Mouse (Mus musculus): ENCODE data around the gene Trip10. TPM values are rescaled to one million over a fixed set of nuclear protein-coding genes. Genes with fewer than 3 reads are reported as not detected.

Trip10 gene
- total and polyA plus RNA-seq, 2 experiments from 2014 or later = 3.2 to 6.0 TPM

- Histone ChIP-seq H3K9ac (no peak overlapping the region), H3K27me3 (ENCODE audit: insufficient read depth, low read length) (no peaks in the 10 kb centered on the region), H3K9me3 (ENCODE audit: low read length) (no peaks in the 10 kb centered on the region), H3K36me3 (ENCODE audit: insufficient read depth) (no peaks in the 10 kb centered on the region), H3K27ac (ENCODE audit: low read depth, low read length) (no peak overlapping the region), H3K4me1 (ENCODE audit: insufficient read depth) (no peaks in the 10 kb centered on the region), H3K4me3 (ENCODE audit: low read depth, low read length) (no peak overlapping the region), H3K4me2 (ENCODE audit: low read depth) (no peak overlapping the region)
- TF ChIP-seq CTCF (IDR thresholded peaks at IDR 0.05; ENCODE audit: low read depth) = no peak
- WGBS = 32% methylated on average over 21 of the region's 22 CpGs
- DNase-seq = no peak
- ATAC-seq = peak; percentile 40; the same call in 1 of the 2 replicates
Measured at GRCm38 (mm10) chr17:57264972-57265945, 16.0 kb downstream of the Trip10 start.

GRCm38 (mm10) chr17:57267556-57268126, 18.4 kb downstream of the Trip10 start:
- Histone ChIP-seq H3K27ac (ENCODE audit: low read depth, low read length) (no peak overlapping the region), H3K27me3 (ENCODE audit: insufficient read depth, low read length) (no peaks in the 10 kb centered on the region), H3K4me2 (ENCODE audit: low read depth) (no peak overlapping the region), H3K4me1 (ENCODE audit: insufficient read depth) (no peaks in the 10 kb centered on the region), H3K4me3 (ENCODE audit: low read depth, low read length) (no peak overlapping the region), H3K9ac (no peak overlapping the region), H3K36me3 (ENCODE audit: insufficient read depth) (no peaks in the 10 kb centered on the region), H3K9me3 (ENCODE audit: low read length) (no peaks in the 10 kb centered on the region)
- no peak for DNase-seq
- no peak for ATAC-seq
- WGBS = 94% methylated on average over 6 of the region's 6 CpGs
- TF ChIP-seq CTCF (IDR thresholded peaks at IDR 0.05; ENCODE audit: low read depth) = no peak

- WGBS = 61% methylated on average over 9 of the region's 9 CpGs
- ATAC-seq = no peak
Measured at GRCm38 (mm10) chr17:57271301-57271700, 22.0 kb downstream of the Trip10 start.

GRCm38 (mm10) chr17:57273846-57274245, 24.6 kb downstream of the Trip10 start:
- Histone ChIP-seq H3K27ac (ENCODE audit: low read depth, low read length) (no peak overlapping the region), H3K27me3 (ENCODE audit: insufficient read depth, low read length) (no peaks in the 10 kb centered on the region; the same call in 1 of the 2 replicates), H3K36me3 (ENCODE audit: insufficient read depth) (no peaks in the 10 kb centered on the region), H3K4me2 (ENCODE audit: low read depth) (no peak overlapping the region), H3K9me3 (ENCODE audit: low read length) (no peaks in the 10 kb centered on the region), H3K4me1 (ENCODE audit: insufficient read depth) (0 out of 2 replicates have a peak, but pooled peaks cover 3% of the 10 kb centered on the region), H3K4me3 (ENCODE audit: low read depth, low read length) (no peak overlapping the region), H3K9ac (no peak overlapping the region)
- DNase-seq (no peak), ATAC-seq (no peak)
- TF ChIP-seq CTCF (IDR thresholded peaks at IDR 0.05; ENCODE audit: low read depth) = no peak
- 41% methylated on average over 7 of the region's 7 CpGs for WGBS

More at GRCm38 (mm10) chr17:57271301-57271700, 22.0 kb downstream of the Trip10 start:
- Histone ChIP-seq H3K4me3 (ENCODE audit: low read depth, low read length) (no peak overlapping the region), H3K27ac (ENCODE audit: low read depth, low read length) (no peak overlapping the region), H3K4me2 (ENCODE audit: low read depth) (no peak overlapping the region), H3K9me3 (ENCODE audit: low read length) (no peaks in the 10 kb centered on the region), H3K27me3 (ENCODE audit: insufficient read depth, low read length) (no peaks in the 10 kb centered on the region), H3K9ac (no peak overlapping the region), H3K36me3 (ENCODE audit: insufficient read depth) (no peaks in the 10 kb centered on the region), H3K4me1 (ENCODE audit: insufficient read depth) (0 out of 2 replicates have a peak, but pooled peaks cover 3% of the 10 kb centered on the region)
- no peak for TF ChIP-seq CTCF (IDR thresholded peaks at IDR 0.05; ENCODE audit: low read depth)
- no peak for DNase-seq

GRCm38 (mm10) chr17:57274686-57275085, 25.4 kb downstream of the Trip10 start:
- 0 out of 2 replicates have a peak, but pooled peaks cover 3% of the 10 kb centered on the region for H3K4me1 ChIP-seq (ENCODE audit: insufficient read depth)
- ATAC-seq (no peak; the same call in 1 of the 2 replicates), DNase-seq (no peak)
- no peaks in the 10 kb centered on the region for H3K36me3 ChIP-seq (ENCODE audit: insufficient read depth)
- peak overlapping the region; percentile 45 for H3K9ac ChIP-seq
- WGBS = 6% methylated on average over 15 of the region's 15 CpGs
- H3K27ac ChIP-seq (ENCODE audit: low read depth, low read length) = no peak overlapping the region
- TF ChIP-seq CTCF (IDR thresholded peaks at IDR 0.05; ENCODE audit: low read depth) = no peak
- H3K4me3 ChIP-seq (ENCODE audit: low read depth, low read length) = peak overlapping the region; percentile 59
- no peaks in the 10 kb centered on the region for H3K9me3 ChIP-seq (ENCODE audit: low read length)
- H3K27me3 ChIP-seq (ENCODE audit: insufficient read depth, low read length) = no peaks in the 10 kb centered on the region; the same call in 1 of the 2 replicates
- H3K4me2 ChIP-seq (ENCODE audit: low read depth) = peak overlapping the region; percentile 76

GRCm38 (mm10) chr17:57275111-57275996, 26.1 kb downstream of the Trip10 start:
- ATAC-seq = peak; percentile 62
- no peak for TF ChIP-seq CTCF (IDR thresholded peaks at IDR 0.05; ENCODE audit: low read depth)
- Histone ChIP-seq H3K9me3 (ENCODE audit: low read length) (no peaks in the 10 kb centered on the region), H3K4me1 (ENCODE audit: insufficient read depth) (0 out of 2 replicates have a peak, but pooled peaks cover 3% of the 10 kb centered on the region), H3K27me3 (ENCODE audit: insufficient read depth, low read length) (no peaks in the 10 kb centered on the region; the same call in 1 of the 2 replicates), H3K4me3 (ENCODE audit: low read depth, low read length) (peak overlapping the region; percentile 59), H3K36me3 (ENCODE audit: insufficient read depth) (no peaks in the 10 kb centered on the region), H3K27ac (ENCODE audit: low read depth, low read length) (no peak overlapping the region), H3K4me2 (ENCODE audit: low read depth) (peak overlapping the region; percentile 76), H3K9ac (peak overlapping the region; percentile 45)
- peak; percentile 71 for DNase-seq
- under 1% methylated on average over 53 of the region's 53 CpGs for WGBS

Measured in forebrain, postnatal 0 days (tissue).